Mouse (Mus musculus): ENCODE measurements around the gene Tnfsf15.

DNA sequence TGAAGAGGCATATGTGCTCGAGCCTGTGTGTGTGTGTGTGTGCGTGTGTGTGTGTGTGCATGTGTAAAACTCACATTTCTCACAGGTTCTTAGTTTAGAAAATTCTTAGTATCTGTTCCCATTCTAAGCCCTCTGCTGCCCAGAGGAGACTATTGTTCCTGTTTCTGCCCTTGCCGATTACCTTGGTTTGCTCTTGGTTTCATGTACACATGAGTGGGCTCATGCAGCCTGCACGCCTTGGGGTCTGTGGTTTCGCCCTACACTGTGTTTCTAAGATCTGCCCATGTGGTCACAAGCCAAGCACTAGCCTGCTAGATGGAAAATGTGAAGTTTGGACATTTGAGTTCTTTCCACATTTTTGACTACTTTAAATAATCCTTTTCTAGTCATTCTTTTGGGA is 33.0 kb downstream of the Tnfsf15 start:
- TF ChIP-seq TBP (conservative IDR thresholded peaks at IDR 0.05; ENCODE audit: low read depth, low read length) (no peak), POLR2A (IDR thresholded peaks at IDR 0.05; ENCODE audit: low read depth, low read length) (no peak), CTCF (conservative IDR thresholded peaks at IDR 0.05 in 1 of 2, IDR thresholded peaks at IDR 0.05 in 1 of 2; ENCODE audit: low read depth in 2 of 2, low read length in 2 of 2) (no peak), CHD2 (IDR thresholded peaks at IDR 0.05; ENCODE audit: low read length) (no peak), POLR2AphosphoS2 (IDR thresholded peaks at IDR 0.05; ENCODE audit: low read depth, low read length) (no peak)

Data from CH12.LX (cell line).